ENCODE assay signal across 11 mouse cellular contexts in genomic region chr2:129601059-129601650, GRCm38 (mm10). TPM values are rescaled to one million over a fixed set of nuclear protein-coding genes. Genes with fewer than 3 reads are reported as not detected.
DNase-seq lines count a peak whose midpoint lies in the region; ATAC-seq and TF ChIP-seq lines count a peak whose summit lies in the region.
"Had no signal": no experiment of that assay in that cellular context is flagged by ENCODE, and none has a peak within 500 bp of the region (broad histone marks: within the 10 kb centered on the region; RNA-seq: fewer than 3 reads in every experiment).

No protein-coding gene starts in this region.

- H3K4me2 ChIP-seq in kidney, embryonic 14.5 days (replicated peaks; ENCODE audit: low read depth, low read length): no peak overlapping the region
- H3K4me2 ChIP-seq: hindbrain, embryonic 12.5 days had no signal

- ATAC-seq in kidney, embryonic 14.5 days (ENCODE audit: low FRiP score, low TSS enrichment): no peak
- no peak for ATAC-seq in erythroid progenitor cell, adult 5-6 weeks (replicated peaks; ENCODE audit: low FRiP score, poor library complexity, severe bottlenecking)
- ATAC-seq: midbrain, embryonic 16.5 days had no signal

- 89% methylated on average over 1 of the region's 1 CpGs for WGBS in kidney, embryonic 14.5 days

- no peaks in the 10 kb centered on the region for H3K27me3 ChIP-seq in kidney, embryonic 14.5 days (ENCODE audit: control insufficient read depth, insufficient read depth, low read length)
- H3K27me3 ChIP-seq: hindbrain, embryonic 12.5 days had no signal

- no peak overlapping the region for H3K27ac ChIP-seq in kidney, embryonic 14.5 days (ENCODE audit: low read depth, low read length)
- peak overlapping the region; percentile 63 for H3K27ac ChIP-seq in bone marrow macrophage, adult 2 months (ENCODE audit: insufficient read depth, low read depth, low read length)
- H3K27ac ChIP-seq: hindbrain, embryonic 12.5 days had no signal

- H3K36me3 ChIP-seq in kidney, embryonic 14.5 days (ENCODE audit: control insufficient read depth, insufficient read depth, low read length): no peaks in the 10 kb centered on the region
- H3K36me3 ChIP-seq: G1E; hindbrain, embryonic 12.5 days had no signal

- no peak overlapping the region for H3K9ac ChIP-seq in kidney, embryonic 14.5 days (ENCODE audit: low read depth, low read length)
- H3K9ac ChIP-seq: hindbrain, embryonic 12.5 days had no signal

- TF ChIP-seq CTCF in bone marrow macrophage, adult 2 months (IDR thresholded peaks at IDR 0.05; ENCODE audit: low read depth, low read length): no peak

- no peaks in the 10 kb centered on the region for H3K4me1 ChIP-seq in kidney, embryonic 14.5 days (ENCODE audit: control insufficient read depth, insufficient read depth, low read length)
- H3K4me1 ChIP-seq in bone marrow macrophage, adult 2 months (ENCODE audit: control insufficient read depth, insufficient read depth, low read length): peaks cover 80% of the 10 kb centered on the region

- peak; percentile 60 to 65 for DNase-seq in kidney, postnatal 25 days
- DNase-seq in cerebellum, adult 9-10 months: peak; percentile 79
- peak; percentile 61 for DNase-seq in lung, postnatal 36 days
- no peak for DNase-seq in yolk sac, embryonic 10.5 days (ENCODE audit: low spot score)
- DNase-seq: thymus, postnatal 14 days had no signal

- H3K4me3 ChIP-seq in kidney, embryonic 14.5 days (ENCODE audit: low read length): no peak overlapping the region
- H3K4me3 ChIP-seq in bone marrow macrophage, adult 2 months (ENCODE audit: insufficient read depth, low read length): no peak overlapping the region
- H3K4me3 ChIP-seq: hindbrain, embryonic 12.5 days had no signal

- no peak for TF ChIP-seq POLR2A in bone marrow macrophage, adult 2 months (IDR thresholded peaks at IDR 0.05; ENCODE audit: borderline replicate concordance, low read depth, low read length)

- H3K9me3 ChIP-seq in kidney, embryonic 14.5 days (ENCODE audit: control insufficient read depth, low read length): no peaks in the 10 kb centered on the region
- H3K9me3 ChIP-seq: G1E; hindbrain, embryonic 12.5 days had no signal

RNA-seq across cellular contexts. Expression of gene Sirpa, which starts 8.5 kb away (rescaled TPM):
- polyA plus RNA-seq in kidney, embryonic 14.5 days (2014; fragmentation: Nextera tagmentation; extraction: Ambion mirVana): 15.9 and 28.8 TPM in 2 replicates
- polyA plus RNA-seq in bone marrow macrophage, adult 2 months (2012; ENCODE audit: insufficient read depth, insufficient read length, missing spikeins): 1,284 and 1,400 TPM in 2 replicates
- 54.8 and 63.7 TPM in 2 replicates for total RNA-seq in erythroid progenitor cell, adult 5-6 weeks (2015; ENCODE audit: low replicate concordance)
- 44.2 and 46.7 TPM in 2 replicates for total RNA-seq in erythroid progenitor cell, adult 5-6 weeks (2017; ENCODE audit: low replicate concordance)
- polyA plus RNA-seq: G1E had no signal

Comparison
In these comparisons a context has a peak if more than half of its experiments do, and no peak if none do; other contexts are left out.
1. RNA of gene Sirpa, which starts 8.5 kb away (polyA plus RNA-seq): 1,284 to 1,400 TPM in bone marrow macrophage, adult 2 months; 15.9 to 28.8 TPM in kidney, embryonic 14.5 days; every median in the first group is over 10 times any median in the second.